Mouse (Mus musculus): ENCODE data around the gene Wnt3a.

DNA sequence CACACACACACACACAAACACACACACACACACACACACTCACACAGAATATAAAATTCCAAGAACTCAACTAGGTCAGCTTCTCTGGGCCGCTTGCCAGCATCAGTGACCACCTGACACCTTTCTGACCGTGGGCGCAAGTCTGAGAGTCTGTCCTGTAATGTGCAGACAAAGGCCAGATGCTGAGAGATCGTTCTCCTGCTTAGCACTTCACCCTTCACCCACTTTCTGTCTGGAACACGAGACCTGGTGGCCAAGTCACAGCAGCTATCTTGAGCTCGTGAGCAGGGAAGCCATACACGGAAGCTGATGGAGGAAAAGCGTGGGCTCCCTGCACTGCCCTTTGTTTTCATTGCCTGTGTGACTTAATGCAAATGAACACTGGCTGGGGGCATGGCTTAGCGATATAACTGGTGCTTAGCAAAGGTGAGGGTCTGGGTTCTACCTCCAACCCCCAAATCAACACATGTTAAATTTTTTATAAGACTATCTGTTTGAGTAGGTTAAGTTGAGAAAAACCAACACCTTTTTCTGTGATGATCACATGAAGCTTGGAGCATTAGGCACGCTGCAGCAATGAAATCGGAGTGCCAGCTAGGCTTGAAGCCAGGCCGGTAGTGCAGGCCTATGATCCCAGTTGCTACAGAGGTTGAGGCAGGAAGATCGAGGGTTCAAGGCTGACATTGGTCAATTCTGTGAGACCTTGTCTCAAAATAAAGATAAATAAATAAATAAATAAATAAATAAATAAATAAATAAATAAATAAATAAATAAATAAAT is 47.6 kb upstream of the Wnt3a start:
- TF ChIP-seq MAX (IDR thresholded peaks at IDR 0.05; ENCODE audit: low read depth) (no peak), POLR2A (IDR thresholded peaks at IDR 0.05; ENCODE audit: insufficient read length, low read depth) (no peak), MYOD1 (IDR thresholded peaks at IDR 0.05; ENCODE audit: control insufficient read depth in 1 of 3, insufficient read length in 2 of 3, low read depth in 2 of 3) (no peak), MYOG (IDR thresholded peaks at IDR 0.05; ENCODE audit: control insufficient read depth in 1 of 3, insufficient read depth in 1 of 3, insufficient read length in 2 of 3, low read depth in 2 of 3) (no peak), USF1 (IDR thresholded peaks at IDR 0.05; ENCODE audit: low read depth) (no peak), SRF (IDR thresholded peaks at IDR 0.05; ENCODE audit: control insufficient read depth, insufficient read length, low read depth) (no peak), TCF12 (IDR thresholded peaks at IDR 0.05; ENCODE audit: insufficient read depth, poor library complexity, severe bottlenecking) (no peak), TCF3 (IDR thresholded peaks at IDR 0.05; ENCODE audit: insufficient read length, low read depth) (no peak)
